Mouse (Mus musculus): ENCODE data around the gene Bbx. TPM values are rescaled to one million over a fixed set of nuclear protein-coding genes. Genes with fewer than 3 reads are reported as not detected.

The Bbx gene
- polyA plus RNA-seq, 2 experiments = 13.4 to 30.9 TPM

GRCm38 (mm10) chr16:50462226-50462870 is 30.2 kb upstream of the Bbx start:
- Histone ChIP-seq H3K4me1 (ENCODE audit: control insufficient read depth, insufficient read depth, low read length) (no peaks in the 10 kb centered on the region), H3K9me3 (ENCODE audit: control insufficient read depth, low read length) (no peaks in the 10 kb centered on the region), H3K4me3 (replicated peaks; ENCODE audit: low read length) (no peak overlapping the region), H3K9ac (ENCODE audit: low read depth, low read length, severe bottlenecking) (no peak overlapping the region), H3K4me2 (replicated peaks; ENCODE audit: low read depth, low read length, severe bottlenecking) (no peak overlapping the region), H3K27me3 (ENCODE audit: control insufficient read depth, insufficient read depth, low read length) (no peaks in the 10 kb centered on the region), H3K27ac (replicated peaks; ENCODE audit: low read depth, low read length) (no peak overlapping the region), H3K36me3 (ENCODE audit: control insufficient read depth, insufficient read depth, low read length) (no peaks in the 10 kb centered on the region)
- 36% methylated on average over 10 of the region's 10 CpGs for WGBS
- DNase-seq (ENCODE audit: low spot score) (no peak), ATAC-seq (ENCODE audit: low FRiP score, low read depth) (no peak)
- no peak for TF ChIP-seq POLR2A (IDR thresholded peaks at IDR 0.05; ENCODE audit: borderline replicate concordance, extremely low read depth, insufficient read depth, insufficient read length)

GRCm38 (mm10) chr16:50459146-50459545 is 27.0 kb upstream of the Bbx start:
- H3K27ac ChIP-seq (replicated peaks; ENCODE audit: low read depth, low read length) = no peak overlapping the region
- no peak for TF ChIP-seq POLR2A (IDR thresholded peaks at IDR 0.05; ENCODE audit: borderline replicate concordance, extremely low read depth, insufficient read depth, insufficient read length)
- no peaks in the 10 kb centered on the region for H3K4me1 ChIP-seq (ENCODE audit: control insufficient read depth, insufficient read depth, low read length)
- H3K27me3 ChIP-seq (ENCODE audit: control insufficient read depth, insufficient read depth, low read length) = no peaks in the 10 kb centered on the region
- no peak overlapping the region for H3K4me3 ChIP-seq (replicated peaks; ENCODE audit: low read length)
- no peak for DNase-seq (ENCODE audit: low spot score)
- H3K9ac ChIP-seq (ENCODE audit: low read depth, low read length, severe bottlenecking) = no peak overlapping the region
- no peak overlapping the region for H3K4me2 ChIP-seq (replicated peaks; ENCODE audit: low read depth, low read length, severe bottlenecking)
- no peaks in the 10 kb centered on the region for H3K9me3 ChIP-seq (ENCODE audit: control insufficient read depth, low read length)
- no peak for ATAC-seq (ENCODE audit: low FRiP score, low read depth)
- WGBS = 49% methylated on average over 3 of the region's 3 CpGs
- H3K36me3 ChIP-seq (ENCODE audit: control insufficient read depth, insufficient read depth, low read length) = no peaks in the 10 kb centered on the region

- Histone ChIP-seq H3K9ac (ENCODE audit: low read depth, low read length, severe bottlenecking) (no peak overlapping the region), H3K9me3 (ENCODE audit: control insufficient read depth, low read length) (no peaks in the 10 kb centered on the region), H3K4me3 (replicated peaks; ENCODE audit: low read length) (no peak overlapping the region), H3K4me1 (ENCODE audit: control insufficient read depth, insufficient read depth, low read length) (no peaks in the 10 kb centered on the region), H3K4me2 (replicated peaks; ENCODE audit: low read depth, low read length, severe bottlenecking) (no peak overlapping the region), H3K36me3 (ENCODE audit: control insufficient read depth, insufficient read depth, low read length) (no peaks in the 10 kb centered on the region), H3K27me3 (ENCODE audit: control insufficient read depth, insufficient read depth, low read length) (no peaks in the 10 kb centered on the region), H3K27ac (replicated peaks; ENCODE audit: low read depth, low read length) (no peak overlapping the region)
- no peak for TF ChIP-seq POLR2A (IDR thresholded peaks at IDR 0.05; ENCODE audit: borderline replicate concordance, extremely low read depth, insufficient read depth, insufficient read length)
- ATAC-seq (ENCODE audit: low FRiP score, low read depth) (no peak), DNase-seq (ENCODE audit: low spot score) (no peak)
- WGBS = 71% methylated on average over 1 of the region's 1 CpGs
Measured at GRCm38 (mm10) chr16:50456053-50456452, 23.9 kb upstream of the Bbx start.

- no peak for TF ChIP-seq POLR2A (IDR thresholded peaks at IDR 0.05; ENCODE audit: borderline replicate concordance, extremely low read depth, insufficient read depth, insufficient read length)
- no peak for ATAC-seq (ENCODE audit: low FRiP score, low read depth)
- H3K27ac ChIP-seq (replicated peaks; ENCODE audit: low read depth, low read length) = no peak overlapping the region
- H3K9me3 ChIP-seq (ENCODE audit: control insufficient read depth, low read length) = no peaks in the 10 kb centered on the region
- H3K27me3 ChIP-seq (ENCODE audit: control insufficient read depth, insufficient read depth, low read length) = no peaks in the 10 kb centered on the region
- no peak for DNase-seq (ENCODE audit: low spot score)
- H3K4me3 ChIP-seq (replicated peaks; ENCODE audit: low read length) = no peak overlapping the region
- WGBS = 85% methylated on average over 9 of the region's 9 CpGs
- no peaks in the 10 kb centered on the region for H3K36me3 ChIP-seq (ENCODE audit: control insufficient read depth, insufficient read depth, low read length)
- H3K4me1 ChIP-seq (ENCODE audit: control insufficient read depth, insufficient read depth, low read length) = no peaks in the 10 kb centered on the region
- no peak overlapping the region for H3K4me2 ChIP-seq (replicated peaks; ENCODE audit: low read depth, low read length, severe bottlenecking)
- H3K9ac ChIP-seq (ENCODE audit: low read depth, low read length, severe bottlenecking) = no peak overlapping the region
Measured at GRCm38 (mm10) chr16:50449086-50449485, 16.9 kb upstream of the Bbx start.

GRCm38 (mm10) chr16:50445014-50445413 is 12.8 kb upstream of the Bbx start:
- H3K27me3 ChIP-seq (ENCODE audit: control insufficient read depth, insufficient read depth, low read length) = no peaks in the 10 kb centered on the region
- H3K9me3 ChIP-seq (ENCODE audit: control insufficient read depth, low read length) = no peaks in the 10 kb centered on the region
- 82% methylated on average over 6 of the region's 6 CpGs for WGBS
- H3K9ac ChIP-seq (ENCODE audit: low read depth, low read length, severe bottlenecking) = no peak overlapping the region
- DNase-seq (ENCODE audit: low spot score) (no peak), ATAC-seq (ENCODE audit: low FRiP score, low read depth) (no peak)
- no peaks in the 10 kb centered on the region for H3K36me3 ChIP-seq (ENCODE audit: control insufficient read depth, insufficient read depth, low read length)
- no peak overlapping the region for H3K4me3 ChIP-seq (replicated peaks; ENCODE audit: low read length)
- no peak overlapping the region for H3K4me2 ChIP-seq (replicated peaks; ENCODE audit: low read depth, low read length, severe bottlenecking)
- H3K4me1 ChIP-seq (ENCODE audit: control insufficient read depth, insufficient read depth, low read length) = no peaks in the 10 kb centered on the region
- no peak for TF ChIP-seq POLR2A (IDR thresholded peaks at IDR 0.05; ENCODE audit: borderline replicate concordance, extremely low read depth, insufficient read depth, insufficient read length)
- H3K27ac ChIP-seq (replicated peaks; ENCODE audit: low read depth, low read length) = no peak overlapping the region

All from limb, embryonic 14.5 days (tissue).